Mouse (Mus musculus): ENCODE results near the gene Itga7. TPM values are rescaled to one million over a fixed set of nuclear protein-coding genes. Genes with fewer than 3 reads are reported as not detected.

The Itga7 gene
- total RNA-seq (2021): 10 to 100 TPM; 13.0 to 16.5 TPM

DNA sequence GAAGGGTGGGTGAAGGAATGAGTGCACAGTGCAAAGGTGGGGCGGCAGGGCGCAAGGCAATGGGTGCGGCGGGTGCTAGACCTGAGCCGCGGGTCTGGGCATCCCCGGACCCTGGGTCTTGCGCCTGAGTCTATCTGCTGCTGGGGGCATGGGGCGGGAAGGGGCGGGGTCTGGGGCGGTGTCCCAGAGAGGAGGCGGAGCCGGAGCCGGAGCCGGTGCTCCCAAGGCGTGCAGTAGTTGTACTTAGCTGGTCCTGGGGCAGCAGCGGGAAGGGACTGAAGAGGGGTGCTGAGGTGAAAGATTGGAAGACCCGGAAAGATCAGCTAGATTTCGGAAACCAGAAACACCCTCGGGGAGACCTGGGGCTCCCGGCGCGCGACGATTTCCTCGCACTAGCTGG is at the start of gene Itga7:
TSS of gene Itga7 (plus strand) at position 245 of the 400 bp plus-strand sequence.
- intact Hi-C loops (cut with DNase I): no loop called here
- no peak for DNase-seq (ENCODE audit: low spot score in 2 of 2)

DNA sequence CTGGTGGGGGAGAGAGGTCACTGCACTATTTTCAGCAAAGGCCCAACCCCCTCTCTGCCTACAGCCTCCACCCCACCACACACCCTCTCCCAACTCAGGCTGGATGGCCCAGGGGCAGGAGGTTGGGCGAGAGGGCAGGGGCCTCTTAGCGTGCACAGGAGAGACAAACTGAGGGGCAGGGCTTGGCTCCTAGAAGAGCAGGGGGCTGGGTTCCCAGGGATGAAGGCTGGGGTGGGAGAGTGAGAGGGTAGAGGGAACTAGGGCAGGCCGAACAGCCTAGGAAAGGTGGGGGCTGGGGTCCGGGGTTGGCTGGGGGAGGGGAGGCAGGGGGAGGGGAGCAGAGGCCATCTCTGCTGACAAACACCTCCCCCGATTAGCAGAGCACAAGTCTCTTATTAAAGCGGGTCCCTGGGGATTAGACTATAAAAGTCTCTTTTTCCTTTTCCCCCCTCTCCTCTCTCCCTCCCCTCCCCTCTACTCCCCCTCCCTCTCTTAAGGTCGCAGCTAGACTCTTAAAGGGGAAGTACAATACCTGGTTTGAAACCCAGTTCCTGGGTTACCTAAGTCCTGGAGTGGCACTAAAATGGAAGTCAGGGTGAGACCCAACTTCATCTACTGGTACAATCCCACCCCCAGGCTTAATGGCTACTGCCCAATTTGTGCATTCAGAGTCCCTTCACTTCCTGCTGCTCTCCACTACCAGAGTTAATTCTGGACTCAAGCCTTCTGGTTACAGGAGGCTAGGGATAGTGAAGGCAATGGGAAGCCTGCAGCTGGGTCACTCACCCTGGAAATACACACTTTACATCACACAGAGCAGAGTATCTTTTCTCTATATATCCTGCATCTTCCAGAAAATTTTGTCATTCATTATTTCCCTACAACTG is 44.4 kb upstream of the Itga7 start:
- intact Hi-C loops (cut with DNase I): no loop called here

DNA sequence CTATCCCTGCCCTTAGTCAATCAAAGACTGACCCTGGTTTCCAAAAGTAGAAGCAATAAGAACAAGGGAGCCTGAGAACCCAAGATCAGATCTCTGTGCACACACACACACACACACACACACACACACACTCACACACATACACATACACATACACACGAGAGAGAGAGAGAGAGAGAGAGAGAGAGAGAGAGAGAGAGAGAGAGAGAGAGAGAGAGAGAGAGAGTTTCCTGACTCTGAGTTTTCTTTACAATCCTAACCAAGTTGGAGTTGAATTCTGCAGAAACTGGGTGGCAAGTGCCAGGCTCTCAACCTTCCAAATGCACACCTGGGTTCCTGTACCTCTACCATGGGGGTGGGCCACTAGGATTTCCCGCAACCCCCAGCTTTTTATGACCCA is 43.8 kb upstream of the Itga7 start:
- DNase-seq (ENCODE audit: low spot score in 2 of 2): no peak
- intact Hi-C loops (cut with DNase I): loop anchor here (5.0 kb wide), 1 partner anchor 153 kb away; no protein-coding TSS in a partner anchor

More for the DNA sequence above, 44.4 kb upstream of the Itga7 start:
- no peak for DNase-seq (ENCODE audit: low spot score in 2 of 2)

DNA sequence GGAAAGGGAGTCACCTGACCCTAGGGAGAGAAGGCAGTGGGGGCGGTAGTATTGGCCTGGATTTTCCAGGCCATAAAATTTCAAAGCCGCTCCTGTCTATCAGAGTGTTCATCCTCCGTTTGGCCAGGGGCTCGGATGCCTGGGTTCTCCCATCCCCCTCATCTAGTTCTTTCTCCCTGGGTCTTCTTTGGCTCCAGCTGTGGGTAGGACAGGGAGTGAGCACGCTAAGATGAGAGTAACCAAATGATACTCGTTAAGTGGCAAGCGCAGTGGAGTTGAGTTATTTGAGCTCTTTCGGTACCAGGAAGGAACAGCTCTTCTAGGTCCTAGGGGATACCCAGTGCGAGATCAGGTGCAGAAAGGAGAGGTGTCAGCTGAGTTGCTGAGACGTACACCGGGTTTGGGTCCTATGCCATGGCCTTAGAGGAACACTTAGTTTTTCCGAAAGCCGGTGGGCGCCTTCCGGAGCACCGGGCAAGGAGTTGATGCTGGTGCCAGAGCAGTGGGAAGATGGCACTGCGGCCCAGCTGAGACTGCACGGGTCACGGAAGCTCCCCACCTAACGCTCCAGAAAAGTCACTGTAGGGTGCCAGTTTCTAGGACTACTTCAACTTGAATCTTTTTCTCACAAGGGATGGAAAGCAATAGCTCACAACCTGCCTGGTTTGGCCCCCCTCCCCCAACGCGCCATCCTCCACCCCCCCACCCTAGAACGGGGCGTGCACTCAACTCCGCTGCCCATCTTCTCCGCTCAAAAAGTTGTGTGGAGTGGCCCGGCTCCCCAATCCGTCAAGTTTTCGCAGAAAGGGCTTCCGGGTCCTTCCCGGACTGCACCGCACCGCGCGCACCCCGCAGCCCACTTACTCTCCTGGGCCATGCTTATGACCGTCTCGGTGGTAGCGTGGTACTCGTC is 43.0 kb upstream of the Itga7 start:
- intact Hi-C loops (cut with DNase I): loop anchor here (5.0 kb wide), 1 partner anchor 153 kb away; no protein-coding TSS in a partner anchor
- no peak for DNase-seq (ENCODE audit: low spot score in 2 of 2)

DNA sequence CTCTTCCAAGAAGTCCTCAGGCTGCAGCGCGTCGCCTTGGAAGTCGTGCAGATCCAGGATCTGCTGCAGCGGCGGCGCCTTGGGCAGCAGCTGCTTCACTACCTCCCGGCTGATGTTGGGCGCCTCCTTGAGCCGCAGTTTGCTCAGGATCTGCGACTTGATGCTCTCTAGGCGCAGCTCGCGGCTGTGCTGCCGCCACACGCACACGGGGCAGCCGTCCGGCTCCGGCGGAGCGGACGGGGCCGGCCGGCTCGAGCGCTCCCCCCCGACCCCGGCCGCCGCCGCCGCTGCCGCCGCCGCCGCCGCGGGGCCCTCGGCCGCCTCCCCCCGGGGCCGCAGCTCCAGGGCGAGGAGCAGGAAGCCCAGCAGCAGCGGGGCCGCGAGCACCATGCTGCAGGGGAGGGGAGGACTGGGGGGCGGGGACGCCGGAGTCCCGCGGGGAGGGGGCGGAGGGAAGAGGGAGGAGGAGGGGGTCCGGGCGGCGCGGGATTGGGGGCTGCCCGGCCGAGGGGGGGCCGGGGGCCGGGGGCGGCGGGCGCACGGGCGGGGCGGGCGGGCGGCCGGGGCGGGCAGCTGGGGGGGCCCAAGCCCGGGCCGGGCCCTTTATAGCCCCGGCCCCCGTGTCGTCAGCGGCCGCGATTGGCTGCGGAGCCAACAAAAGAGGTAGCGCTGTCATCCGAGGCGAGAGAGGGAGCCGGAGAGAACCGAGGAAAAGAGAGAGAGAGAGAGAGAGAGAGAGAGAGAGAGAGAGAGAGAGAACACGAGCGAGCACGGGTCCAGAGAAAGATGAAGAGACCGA is 42.1 kb upstream of the Itga7 start, which contains the start of gene Gdf11:
TSS of gene Gdf11 (minus strand) at position 423 of the 799 bp plus-strand sequence.
- DNase-seq (ENCODE audit: low spot score in 2 of 2): peak; percentile 30 to 31
- intact Hi-C loops (cut with DNase I): loop anchor here (5.0 kb wide), 1 partner anchor 154 kb away; no protein-coding TSS in a partner anchor

DNA sequence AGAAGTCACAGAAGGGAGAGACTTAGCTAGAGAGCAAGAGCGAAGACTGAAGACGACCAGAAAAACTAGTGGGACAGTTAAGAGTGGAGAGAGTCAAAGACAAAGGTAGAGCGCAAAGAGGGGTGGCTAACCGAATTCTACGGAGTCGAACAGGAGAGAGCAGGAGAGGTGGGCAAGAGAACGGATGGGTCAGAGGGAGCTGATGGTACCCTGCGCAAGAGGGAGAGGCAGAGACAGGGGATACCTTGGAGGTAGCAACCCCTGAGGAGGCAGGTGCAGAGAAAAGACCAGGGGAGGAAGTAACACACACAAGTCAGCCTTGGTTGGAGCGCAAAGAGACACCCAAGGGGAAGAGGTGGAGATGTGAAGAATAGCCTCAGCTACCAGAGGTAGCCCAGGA is 41.4 kb upstream of the Itga7 start:
- DNase-seq (ENCODE audit: low spot score in 2 of 2): no peak
- intact Hi-C loops (cut with DNase I): loop anchor here (5.0 kb wide), 1 partner anchor 155 kb away; no protein-coding TSS in a partner anchor

DNA sequence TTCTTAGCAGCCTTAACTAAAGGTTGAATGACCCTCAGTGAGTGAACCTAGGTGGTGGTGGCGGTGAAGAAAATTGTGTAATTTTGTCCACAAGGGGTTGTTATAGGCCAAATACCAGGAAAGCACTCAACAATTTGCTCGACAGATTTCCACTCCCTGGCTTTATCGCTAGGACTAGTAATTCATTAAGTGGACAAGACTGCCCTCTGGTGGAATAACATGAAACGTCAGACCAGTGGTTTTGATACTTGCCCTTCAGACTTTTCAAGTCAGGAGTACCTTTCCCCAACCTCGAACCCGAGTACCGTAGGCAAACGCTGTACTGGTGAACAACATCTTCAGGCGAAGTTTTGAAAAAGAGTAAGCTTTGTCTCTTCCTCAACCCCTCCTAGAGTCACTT is 38.2 kb upstream of the Itga7 start:
- peak; percentile 54 to 65 for DNase-seq (ENCODE audit: low spot score in 2 of 2)
- intact Hi-C loops (cut with DNase I): loop anchor here (1.0 to 5.0 kb wide), 2 partner anchors 50 to 82 kb away; no protein-coding TSS in a partner anchor

DNA sequence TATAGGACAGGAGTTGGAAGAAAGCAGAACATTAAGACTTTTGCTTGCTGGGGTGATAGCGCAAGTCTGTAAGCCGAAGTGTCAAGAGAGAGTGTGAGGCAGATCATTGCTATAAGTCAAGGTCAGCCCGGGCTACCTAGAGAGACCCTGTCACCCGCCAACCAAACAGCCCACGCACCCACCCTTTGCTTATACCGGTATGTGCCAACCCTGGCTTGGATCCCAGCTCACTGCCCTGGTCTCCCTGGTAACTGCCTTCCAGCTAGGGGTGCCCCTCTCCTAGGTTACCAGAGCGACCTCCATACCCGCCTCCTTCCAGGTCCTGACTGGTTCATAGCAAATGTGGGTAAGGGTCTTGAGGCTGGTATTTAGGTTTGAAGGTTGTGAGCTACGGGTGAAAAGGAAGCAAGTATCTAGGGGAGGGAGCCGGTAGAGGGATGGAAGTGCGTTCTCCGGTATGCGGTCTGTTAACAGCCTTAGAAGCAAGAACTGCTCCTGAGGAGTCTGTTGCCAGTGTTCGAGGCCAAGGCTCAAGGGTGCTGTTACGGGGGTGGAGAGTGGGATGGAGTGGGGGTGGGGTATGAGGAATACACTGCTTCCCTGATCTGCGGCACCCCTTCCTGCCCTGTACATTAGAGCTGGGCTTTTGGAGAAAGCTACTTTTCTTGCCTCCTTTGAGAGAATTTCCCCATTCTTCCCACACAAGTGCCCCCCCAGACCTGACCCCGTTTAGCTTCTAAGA is 37.5 kb upstream of the Itga7 start:
- DNase-seq (ENCODE audit: low spot score in 2 of 2): no peak
- intact Hi-C loops (cut with DNase I): loop anchor here (1.0 to 5.0 kb wide), 2 partner anchors 51 to 81 kb away; no protein-coding TSS in a partner anchor

DNA sequence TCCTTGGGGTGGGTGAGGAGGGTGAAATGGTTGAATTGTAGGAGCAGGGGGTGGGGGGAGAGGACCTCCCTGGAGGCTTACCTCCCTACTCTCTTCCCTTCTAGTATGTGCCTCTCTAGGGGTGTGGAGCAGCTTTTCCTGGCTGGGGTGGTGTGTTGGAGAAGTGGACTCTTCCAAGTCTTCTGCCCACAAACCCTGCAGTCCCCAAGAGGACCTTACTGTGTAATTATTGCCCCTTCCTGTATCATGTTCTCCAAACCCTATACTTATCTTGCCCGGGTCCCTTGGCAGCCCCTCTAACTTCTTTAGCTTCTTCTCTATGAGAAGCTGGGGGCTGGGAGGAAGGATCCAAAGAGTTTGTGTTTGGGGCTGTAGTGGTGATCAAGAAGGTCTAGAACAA is 36.8 kb upstream of the Itga7 start:
- intact Hi-C loops (cut with DNase I): loop anchor here (5.0 kb wide), 1 partner anchor 80 kb away; no protein-coding TSS in a partner anchor

DNA sequence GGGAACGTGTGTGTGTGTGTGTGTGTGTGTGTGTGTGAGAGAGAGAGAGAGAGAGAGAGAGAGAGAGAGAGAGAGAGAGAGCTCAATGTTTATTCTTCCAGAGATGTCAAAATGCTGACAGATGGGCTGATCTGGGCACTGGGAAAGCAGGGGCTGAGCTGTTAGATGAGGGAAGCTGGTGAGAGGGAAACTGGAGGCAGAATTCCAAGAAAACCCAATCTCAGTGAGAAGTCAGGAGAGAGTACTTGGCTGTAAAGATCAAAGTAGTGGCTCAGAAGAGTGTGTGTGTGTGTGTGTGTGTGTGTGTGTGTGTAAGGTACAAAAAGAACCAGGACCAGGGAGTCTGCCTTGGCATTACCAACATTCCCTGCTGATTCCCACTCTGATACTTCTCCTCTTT is 36.1 kb upstream of the Itga7 start:
- no peak for DNase-seq (ENCODE audit: low spot score in 2 of 2)

More for the DNA sequence above, 36.8 kb upstream of the Itga7 start:
- DNase-seq (ENCODE audit: low spot score in 2 of 2): no peak

DNA sequence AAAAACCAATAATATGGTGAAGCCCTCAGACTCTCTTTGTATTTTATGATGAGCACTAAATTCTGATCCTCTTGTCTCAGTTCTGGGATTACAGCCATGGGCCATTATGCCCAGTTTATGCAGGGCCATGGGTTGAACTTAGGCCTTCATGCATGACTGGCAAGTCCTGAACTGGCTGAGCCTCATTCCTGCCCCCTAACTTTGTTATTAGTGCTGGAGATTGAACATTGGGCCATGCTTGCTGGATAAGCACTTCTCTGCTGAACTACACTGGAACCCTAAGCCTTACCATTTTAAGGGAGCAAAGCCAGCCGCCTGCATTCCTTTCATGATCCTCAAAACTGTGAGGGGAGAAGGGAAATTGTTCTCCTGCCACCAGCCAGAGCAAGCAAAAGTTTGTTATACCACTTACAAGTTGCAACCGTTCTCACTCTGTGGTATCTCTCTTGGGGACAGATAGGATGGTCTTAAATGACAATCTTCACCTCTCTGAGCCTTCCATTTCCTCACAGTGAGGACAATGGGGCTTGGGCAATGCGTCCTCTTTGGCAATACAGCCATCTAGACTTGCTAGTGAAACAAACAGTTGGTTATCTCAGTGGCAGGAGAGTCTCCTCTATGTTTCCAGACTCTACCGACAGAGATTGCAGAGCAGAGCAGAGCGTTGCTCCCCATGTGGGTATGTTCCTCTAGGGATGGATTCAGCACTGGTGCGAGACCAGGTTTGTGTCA is 33.7 kb upstream of the Itga7 start:
- no peak for DNase-seq (ENCODE audit: low spot score in 2 of 2)
- intact Hi-C loops (cut with DNase I): loop anchor here (5.0 kb wide), 1 partner anchor 77 kb away; no protein-coding TSS in a partner anchor

More for the DNA sequence above, 36.1 kb upstream of the Itga7 start:
- intact Hi-C loops (cut with DNase I): loop anchor here (5.0 kb wide), 1 partner anchor 80 kb away; no protein-coding TSS in a partner anchor

DNA sequence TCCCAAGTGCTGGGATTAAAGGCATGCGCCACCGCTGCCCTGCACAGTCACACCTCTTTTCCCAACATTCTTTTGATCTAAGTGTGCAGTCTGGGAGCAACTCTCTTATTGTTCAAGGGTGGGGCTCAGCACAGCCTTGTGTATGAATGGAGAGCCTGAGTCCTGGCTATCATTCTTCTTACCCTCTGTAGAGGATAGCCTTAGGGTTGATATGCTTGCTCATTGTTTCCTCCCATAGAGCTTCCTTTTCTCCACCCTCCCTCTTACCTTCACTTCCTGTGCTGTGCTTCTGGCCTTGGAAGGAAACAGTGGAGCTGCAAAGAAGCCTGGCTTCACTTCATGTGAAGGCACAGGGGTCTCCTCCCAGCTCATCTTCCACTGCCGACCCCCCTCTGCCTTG is 32.9 kb upstream of the Itga7 start, which contains the start of gene Cd63:
TSS of gene Cd63 (plus strand) at position 292 of the 400 bp plus-strand sequence.
- DNase-seq (ENCODE audit: low spot score in 2 of 2): no peak
- intact Hi-C loops (cut with DNase I): no loop called here

DNA sequence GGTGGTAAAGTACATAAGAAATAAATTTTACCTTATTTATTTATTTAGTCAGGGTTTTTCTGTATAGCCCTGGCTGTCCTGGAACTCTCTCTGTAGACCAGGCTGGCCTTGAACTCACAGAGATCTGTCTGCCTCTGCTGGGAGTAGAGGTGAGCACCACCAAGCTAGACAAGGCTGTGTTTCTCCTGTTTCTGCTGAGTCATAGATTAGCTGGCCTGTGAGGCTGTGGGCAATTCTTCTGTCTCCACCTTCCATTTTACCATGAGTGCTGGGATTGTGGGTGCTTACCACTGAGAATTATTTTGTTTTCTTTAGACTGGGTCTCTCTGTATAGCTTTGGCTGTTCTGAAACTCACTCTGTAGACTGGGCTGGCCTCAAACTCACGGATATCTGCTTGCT is 32.2 kb upstream of the Itga7 start:
- intact Hi-C loops (cut with DNase I): no loop called here
- DNase-seq (ENCODE audit: low spot score in 2 of 2): no peak

DNA sequence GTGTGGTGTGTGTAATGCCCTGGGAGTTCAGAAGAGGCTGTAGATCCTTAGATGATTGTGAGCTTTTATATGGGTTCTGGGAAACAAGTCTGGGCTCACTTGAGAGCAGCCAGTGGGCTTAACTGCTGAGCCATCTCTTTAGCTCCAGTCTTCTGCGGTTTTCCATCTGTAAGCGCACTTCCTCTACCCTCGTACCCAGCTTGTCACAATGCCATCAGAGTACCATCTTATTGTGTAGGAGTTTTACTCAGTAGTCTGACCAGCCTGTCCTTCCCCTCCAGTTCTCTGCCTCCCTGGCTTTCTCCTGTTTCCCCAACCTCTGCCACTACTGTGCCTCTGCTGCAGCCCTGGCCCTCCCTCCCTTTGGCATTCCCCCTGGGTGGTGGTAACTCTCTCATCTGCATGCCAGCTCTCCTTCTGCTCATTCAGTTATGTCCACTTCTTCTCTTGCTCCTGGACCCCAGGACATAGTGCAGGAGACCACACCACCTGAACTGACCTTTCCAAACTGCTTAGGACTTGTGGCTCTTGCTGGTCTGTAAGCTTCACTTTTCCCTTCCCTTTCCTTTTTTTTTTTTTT is 31.1 kb upstream of the Itga7 start:
- intact Hi-C loops (cut with DNase I): no loop called here
- DNase-seq (ENCODE audit: low spot score in 2 of 2): no peak

DNA sequence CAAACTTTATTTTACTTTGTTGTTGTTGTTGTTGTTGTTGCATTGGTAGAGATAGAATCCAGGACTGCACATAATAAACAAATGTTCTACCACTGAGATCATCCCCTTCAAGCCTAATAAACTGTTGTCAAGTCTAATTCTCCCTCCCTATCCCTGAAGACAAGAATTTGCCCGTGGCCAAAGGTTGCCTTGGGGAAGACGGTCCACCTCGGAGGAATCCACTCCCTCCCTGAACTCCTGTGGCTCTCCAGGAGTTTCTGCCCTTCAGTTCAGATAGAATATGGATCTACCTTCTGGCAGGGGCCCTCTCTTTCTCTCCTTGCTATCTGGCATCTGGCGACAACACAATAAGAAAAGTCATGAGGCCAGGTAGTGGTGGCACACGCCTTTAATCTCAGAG is 28.8 kb upstream of the Itga7 start:
- no peak for DNase-seq (ENCODE audit: low spot score in 2 of 2)
- intact Hi-C loops (cut with DNase I): no loop called here

DNA sequence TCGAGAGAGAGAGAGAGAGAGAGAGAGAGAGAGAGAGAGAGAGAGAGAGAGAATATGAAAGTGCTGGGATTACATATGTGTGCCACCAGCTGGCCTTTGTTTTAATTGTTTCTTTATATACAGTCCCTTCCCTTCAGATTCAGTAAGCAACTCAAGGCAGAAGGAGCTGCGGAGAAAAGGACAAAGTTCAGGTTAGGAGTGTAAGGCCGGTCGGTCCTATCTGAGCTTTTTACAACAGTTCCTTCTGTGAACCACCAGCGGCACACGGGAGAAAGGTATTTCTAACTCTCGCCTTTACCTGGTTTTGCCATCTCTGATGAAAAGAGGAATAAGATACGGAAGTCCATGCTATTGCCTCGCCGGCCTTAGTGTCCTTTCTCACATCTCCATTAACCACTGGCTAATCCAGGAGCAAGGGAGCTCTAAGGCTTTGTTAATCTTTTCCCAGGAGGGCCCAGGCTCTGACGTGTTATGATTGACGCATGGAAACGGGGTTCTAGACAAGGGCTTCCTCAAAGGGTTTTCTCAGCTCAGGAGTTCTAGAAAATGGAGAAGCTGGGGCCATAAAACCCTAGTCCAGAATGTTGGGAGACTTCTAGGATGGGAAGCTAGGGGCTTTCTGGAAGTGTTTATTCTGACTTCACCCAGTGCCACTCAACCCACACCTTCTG is 24.7 kb upstream of the Itga7 start:
- no peak for DNase-seq (ENCODE audit: low spot score in 2 of 2)
- intact Hi-C loops (cut with DNase I): no loop called here

Data from left cerebral cortex, postnatal 36 days (tissue).